Mouse (Mus musculus): ENCODE results near the gene Zc3h14.

The Zc3h14 gene

DNA sequence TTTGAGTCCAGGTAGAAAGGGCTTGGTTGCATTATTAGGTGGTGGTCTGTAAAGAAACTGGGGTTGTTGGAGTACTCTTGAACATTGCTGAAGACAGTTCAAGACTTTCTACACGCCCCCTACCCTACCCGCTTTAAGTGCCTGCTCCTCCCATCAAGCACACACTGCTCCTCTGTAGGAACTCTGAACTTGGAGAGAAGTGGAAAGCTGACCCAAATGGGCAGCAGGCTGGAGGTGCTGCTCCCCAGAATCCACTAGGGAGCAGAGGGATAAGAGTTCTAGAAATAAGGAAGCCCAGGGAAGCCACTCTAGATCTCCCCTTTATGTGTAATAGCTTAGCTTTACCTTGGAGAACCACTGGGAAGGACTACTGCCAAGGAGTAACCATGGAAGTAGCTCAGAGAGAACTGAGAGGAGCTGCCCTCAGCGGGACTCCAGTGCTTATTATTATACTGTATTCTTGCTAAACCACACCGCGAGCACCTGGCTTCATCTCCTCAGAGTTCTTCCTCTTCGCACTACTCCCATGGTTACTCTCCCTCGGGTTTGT lies 8.9 kb upstream of the Zc3h14 start:
- DNase-seq (ENCODE audit: inconsistent age in 2 of 2, low spot score in 1 of 2), result peak in 1 of 2 experiments; percentile 65

DNA sequence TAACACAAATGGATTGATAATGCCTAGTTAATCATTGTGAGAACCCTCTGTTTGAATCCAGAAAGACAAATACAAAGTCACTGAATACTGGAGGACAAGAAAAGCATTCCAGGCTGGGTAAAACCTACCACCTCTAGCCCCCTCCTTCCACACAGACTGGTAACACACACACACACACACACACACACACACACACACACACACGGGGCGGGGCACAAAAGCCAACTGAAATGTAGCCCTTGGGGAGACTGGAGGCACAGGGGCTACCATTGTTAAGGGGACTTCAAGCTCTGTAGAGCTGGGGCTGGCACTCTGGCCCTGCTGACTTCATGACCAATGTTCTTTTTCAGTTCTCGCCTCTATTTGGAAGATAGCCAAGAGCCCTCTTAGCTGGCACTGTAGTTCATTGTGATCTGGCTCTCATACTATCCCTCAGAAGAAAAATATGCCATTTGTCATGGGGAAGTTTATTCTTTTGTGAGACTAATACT lies 5.7 kb upstream of the Zc3h14 start:
- peak; percentile 55 to 57 for DNase-seq (ENCODE audit: inconsistent age in 2 of 2, low spot score in 1 of 2)

DNA sequence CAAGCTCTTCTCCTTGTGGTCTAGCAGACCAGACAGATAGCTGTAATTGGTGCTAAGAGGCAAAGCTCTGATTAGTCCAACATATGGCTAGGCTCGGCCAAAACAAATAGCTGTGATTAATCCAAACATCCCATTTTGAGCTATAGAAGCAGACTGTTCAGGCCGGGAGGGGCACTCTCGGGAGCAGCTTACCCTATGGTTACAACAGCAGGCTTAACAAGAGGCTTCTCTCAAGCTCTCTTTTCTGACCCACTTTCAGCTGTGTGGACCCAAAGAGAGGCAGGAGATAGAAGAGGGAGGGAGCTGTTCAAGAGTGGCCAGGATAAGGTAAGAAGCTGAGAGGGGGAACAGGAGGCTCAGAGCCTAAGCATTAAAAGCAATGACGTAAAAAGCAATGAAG lies 1.1 kb upstream of the Zc3h14 start:
- DNase-seq (ENCODE audit: inconsistent age in 2 of 2, low spot score in 1 of 2), result no peak

DNA sequence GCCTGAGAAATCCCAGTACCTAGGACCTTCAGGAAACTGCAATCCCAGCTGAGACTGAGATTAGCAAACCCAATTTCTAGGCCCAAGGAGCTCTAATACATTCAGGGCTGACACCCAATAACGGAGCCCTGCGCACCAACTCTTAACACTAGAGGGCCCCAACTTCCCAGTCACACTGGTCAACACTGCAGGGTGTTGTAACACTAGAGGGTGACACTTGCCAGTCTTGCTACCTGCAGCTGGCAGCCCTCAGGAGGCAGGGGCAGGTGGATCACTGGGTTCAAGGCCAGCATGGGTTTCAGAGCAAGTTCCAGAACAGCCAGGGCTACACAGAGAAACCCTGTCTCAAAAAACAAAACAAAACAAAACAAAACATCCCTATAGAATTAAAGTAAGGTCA lies 633 bp upstream of the Zc3h14 start:
- DNase-seq (ENCODE audit: inconsistent age in 2 of 2, low spot score in 1 of 2), result peak; percentile 68 to 90

DNA sequence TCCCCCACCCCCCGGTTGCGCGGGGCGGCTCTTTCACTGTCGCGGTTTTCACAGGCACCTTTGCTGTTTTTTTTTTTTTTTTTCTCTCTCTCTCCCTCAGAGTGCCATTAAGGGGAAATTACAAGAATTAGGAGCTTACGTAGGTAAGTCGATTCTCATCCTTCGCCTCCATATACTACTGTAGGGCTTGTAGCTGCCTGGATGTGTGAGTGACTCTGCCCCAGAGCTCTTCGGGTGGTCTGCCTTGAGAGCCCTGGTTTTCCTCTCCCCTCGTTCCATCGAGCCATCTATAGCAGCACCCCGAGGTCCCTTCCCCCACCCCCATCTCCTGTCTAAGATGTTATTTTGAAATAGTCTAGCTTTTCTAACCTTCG lies 603 bp downstream of the Zc3h14 start:
- peak; percentile 29 to 77 for DNase-seq (ENCODE audit: inconsistent age in 2 of 2, low spot score in 1 of 2)

DNA sequence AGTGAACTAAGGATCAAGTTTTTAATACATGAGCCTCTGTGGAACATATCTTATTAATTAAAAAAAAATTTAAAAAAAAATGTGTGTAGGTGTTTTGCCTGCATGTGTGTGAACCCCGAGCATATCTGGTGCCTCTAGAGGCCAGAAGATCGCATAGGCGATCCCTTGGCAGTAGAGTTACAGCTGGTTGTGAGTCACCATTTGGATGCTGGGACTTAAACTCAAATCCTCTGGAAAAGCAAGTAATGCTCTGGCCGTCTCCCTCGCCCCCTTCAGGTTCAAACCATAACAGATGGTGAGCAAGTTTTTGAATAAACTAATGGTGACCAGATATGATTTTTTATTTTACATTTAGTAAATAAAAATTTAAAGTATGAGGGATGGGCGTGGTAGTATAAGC lies 10.9 kb downstream of the Zc3h14 start:
- no peak for DNase-seq (ENCODE audit: inconsistent age in 2 of 2, low spot score in 1 of 2)

DNA sequence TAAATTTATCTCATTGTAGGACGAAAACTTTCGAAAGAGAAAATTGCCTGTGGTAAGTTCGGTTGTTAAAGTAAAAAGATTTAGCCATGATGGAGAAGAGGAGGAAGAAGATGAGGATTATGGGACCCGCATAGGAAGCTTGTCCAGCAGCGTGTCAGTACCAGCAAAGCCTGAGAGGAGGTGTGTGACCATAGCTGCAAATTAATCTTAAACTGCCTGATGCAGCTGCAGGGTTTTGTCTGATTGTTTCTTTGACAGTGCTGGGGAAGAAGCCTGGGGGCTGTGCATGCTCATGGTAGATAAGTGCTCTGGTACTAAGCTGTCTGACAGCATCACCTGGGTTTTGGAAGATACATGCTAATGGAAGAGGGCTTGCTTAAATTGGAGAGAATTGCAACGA lies 12.9 kb downstream of the Zc3h14 start:
- DNase-seq (ENCODE audit: inconsistent age in 2 of 2, low spot score in 1 of 2), result no peak

DNA sequence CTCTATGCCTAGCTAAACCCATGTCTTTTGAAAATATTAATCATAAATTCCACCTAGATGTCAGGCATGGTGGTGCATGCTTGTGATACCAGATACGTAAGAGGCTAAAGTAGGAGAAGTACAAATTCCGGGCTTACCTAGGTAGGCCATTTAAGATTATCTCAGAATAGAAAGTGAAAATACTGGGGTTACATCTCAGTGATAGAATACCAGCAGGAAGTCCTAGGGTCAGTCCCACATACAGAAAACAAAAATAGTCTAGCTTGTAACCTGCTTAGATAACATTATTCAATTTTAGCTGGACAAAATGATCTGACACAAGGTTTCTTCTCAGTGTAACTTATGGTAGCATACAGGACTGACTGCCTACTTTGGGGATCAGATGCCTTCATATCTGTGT lies 19.5 kb downstream of the Zc3h14 start:
- DNase-seq (ENCODE audit: inconsistent age in 2 of 2, low spot score in 1 of 2), result no peak

DNA sequence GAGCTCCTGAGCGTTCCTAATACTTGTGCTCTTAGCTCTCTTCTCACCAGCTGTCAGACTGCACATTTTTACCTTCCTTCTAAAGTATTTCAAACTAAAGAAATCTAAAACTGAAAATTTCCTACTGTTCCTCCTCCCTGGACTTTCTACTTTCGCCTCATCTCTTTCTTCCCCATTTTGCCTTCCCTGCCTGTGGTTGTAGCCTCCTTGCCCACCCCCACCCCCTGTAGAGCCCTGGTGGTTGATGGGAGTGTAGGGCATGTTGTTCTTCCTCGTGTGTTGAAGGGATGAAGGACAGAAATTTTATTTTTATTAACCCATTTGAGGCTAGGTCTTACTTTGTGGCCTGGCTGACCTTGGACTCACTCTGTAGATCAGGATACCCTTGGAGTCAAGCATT lies 30.7 kb downstream of the Zc3h14 start:
- no peak for DNase-seq (ENCODE audit: inconsistent age in 2 of 2, low spot score in 1 of 2)

DNA sequence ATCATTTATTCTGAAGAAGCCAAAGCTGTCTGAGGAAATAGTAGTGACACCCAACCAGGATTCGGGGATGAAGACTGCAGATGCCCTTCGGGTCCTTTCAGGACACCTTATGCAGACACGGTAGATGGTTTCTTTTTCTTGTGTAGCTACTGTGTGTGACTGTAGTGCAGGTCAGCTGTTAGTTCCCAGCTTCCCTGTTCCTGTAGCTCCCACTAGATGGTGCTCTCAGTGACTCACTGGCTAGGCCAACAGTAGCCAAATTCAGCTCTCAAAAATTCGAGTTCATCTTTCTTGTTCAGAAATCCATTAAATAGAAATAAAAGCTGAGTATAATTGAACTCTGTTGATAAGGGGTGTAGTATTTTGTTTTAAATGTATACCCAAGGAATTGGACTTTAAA lies 32.4 kb downstream of the Zc3h14 start:
- peak in 1 of 2 experiments; percentile 55 for DNase-seq (ENCODE audit: inconsistent age in 2 of 2, low spot score in 1 of 2)

DNA sequence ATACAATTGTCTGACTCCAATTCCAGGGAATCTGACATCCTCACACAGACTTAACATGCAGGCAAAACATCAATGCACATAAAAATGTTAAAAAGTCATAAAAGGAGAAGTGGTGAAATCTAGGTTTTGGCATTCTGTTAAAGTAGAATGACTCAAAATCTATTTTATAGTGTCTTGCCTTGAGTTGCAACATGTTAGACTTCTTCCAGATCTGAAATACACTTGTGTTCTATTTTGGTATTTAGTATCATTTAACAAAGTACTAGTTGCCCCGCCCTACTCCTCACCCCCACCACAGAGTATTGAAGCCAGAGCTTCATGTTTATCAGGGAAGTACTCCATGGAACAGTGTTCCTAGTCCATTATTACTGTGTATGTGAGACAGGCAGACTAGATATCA lies 37.5 kb downstream of the Zc3h14 start:
- no peak for DNase-seq (ENCODE audit: inconsistent age in 2 of 2, low spot score in 1 of 2)

DNA sequence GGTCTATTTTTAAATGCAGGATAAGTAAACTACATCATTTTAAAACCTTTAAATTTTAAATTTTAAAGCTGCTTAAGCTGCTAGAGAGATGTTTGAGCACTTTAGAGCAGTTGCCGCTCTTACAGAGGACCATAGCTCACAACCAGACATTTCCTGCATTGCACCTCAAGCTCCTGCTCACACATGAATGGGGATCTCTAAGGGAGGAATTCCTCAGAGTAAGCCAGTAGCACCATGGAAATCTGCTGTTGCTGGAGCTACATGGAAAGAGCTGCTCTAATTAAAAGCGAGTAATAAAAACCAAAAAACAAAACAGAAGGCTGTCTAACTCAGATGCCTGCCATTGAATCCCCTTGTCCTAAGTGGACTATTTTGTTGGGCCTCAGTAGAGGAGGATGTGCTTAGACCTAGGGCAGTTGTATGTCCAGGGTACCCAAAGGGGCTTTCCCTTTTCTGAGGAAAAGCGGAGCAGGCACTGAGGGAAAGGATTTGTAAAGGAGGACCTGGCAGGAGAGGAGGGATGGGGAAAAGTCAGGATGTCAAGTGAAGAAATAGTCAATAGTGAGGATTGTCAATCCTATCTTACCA lies 49.1 kb downstream of the Zc3h14 start:
- no peak for DNase-seq (ENCODE audit: inconsistent age in 2 of 2, low spot score in 1 of 2)

DNA sequence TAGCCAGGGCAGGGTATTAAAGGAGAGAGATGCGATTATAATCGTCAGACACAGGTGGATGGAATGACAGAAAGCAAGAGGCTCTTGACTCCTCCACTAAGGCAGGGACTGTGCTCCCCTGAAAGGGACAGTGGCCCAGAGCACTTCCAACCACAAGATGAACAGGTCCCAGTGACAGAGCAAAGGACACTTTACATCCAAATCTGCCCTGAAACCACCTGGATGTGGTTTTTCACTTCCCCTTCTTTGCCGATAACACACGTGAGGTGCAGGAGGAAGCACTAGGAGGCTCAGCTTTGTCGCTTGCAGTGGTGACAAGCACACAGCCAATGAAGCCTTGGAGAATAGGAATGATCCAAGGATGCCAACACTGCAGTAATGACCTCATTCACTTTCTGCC lies 53.6 kb downstream of the Zc3h14 start:
- DNase-seq (ENCODE audit: inconsistent age in 2 of 2, low spot score in 1 of 2), result peak in 1 of 2 experiments; percentile 15

DNA sequence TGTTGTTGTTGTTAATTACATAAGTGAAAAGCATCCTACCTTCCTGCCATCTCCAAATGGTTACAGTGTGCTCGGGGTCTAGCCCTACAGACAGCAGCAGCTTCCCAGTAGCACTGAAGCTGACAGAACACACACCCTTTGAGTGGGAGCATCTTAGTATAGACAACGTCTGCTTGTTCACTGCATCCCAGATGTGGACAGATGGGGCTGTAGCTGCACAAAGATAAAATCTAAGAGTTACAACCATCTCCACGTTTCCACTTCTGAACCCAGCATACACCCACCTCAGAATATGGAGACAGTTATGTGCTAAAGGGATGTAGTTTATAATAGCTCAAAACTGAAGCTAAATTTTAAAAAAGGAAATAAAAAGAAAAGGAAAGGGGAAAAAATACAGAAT lies 55.5 kb downstream of the Zc3h14 start:
- no peak for DNase-seq (ENCODE audit: inconsistent age in 2 of 2, low spot score in 1 of 2)

DNA sequence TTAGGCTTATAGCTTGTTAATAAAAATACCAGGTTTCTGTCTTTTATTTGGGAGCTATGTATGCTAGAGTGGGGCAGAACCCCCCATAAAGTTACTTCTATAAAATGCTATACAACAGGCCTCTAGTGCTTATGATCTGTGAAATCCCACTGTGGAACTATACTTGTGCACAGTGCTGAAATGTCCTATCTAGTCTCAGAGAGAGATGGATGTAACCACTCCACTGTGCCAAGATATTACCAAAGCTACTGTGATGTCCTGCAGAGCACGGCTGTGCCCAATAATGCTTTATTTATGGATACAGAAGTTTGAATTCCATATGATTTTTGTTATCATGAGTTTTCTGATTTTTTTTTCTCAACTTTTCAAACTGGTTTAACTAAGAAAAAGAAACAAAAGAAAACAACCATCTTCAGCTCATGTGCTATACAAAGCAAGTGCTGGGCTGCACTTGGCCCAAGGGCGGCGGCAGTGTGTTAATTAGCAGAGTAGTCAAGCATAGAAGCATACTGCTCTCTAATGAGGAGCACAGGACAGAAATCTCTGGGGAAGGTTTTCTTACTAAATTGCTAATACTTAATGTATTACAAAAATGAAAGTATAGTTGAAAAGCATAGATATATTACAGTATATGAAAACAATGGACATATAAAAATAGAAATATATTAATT lies 57.4 kb downstream of the Zc3h14 start:
- DNase-seq (ENCODE audit: inconsistent age in 2 of 2, low spot score in 1 of 2), result no peak

DNA sequence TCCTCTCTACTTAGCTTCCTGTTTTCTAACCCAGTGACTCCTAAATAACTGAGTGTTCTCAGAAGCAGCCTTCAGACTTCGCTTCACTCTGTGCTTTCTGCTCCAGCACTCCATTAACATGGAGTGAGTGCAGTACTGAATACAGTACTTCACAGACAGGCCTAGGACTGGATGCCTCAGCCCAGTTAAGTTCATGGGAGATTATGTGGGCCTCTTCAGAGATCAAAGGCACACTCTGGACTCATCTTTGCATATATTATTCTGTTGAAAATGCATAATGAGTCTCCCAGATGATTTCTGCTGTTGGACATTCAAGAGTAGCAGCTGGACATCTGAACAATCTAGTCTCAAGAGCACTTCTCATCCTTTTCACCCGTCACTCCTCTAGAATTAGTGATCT lies 74.0 kb downstream of the Zc3h14 start:
- no peak for DNase-seq (ENCODE audit: inconsistent age in 2 of 2, low spot score in 1 of 2)

DNA sequence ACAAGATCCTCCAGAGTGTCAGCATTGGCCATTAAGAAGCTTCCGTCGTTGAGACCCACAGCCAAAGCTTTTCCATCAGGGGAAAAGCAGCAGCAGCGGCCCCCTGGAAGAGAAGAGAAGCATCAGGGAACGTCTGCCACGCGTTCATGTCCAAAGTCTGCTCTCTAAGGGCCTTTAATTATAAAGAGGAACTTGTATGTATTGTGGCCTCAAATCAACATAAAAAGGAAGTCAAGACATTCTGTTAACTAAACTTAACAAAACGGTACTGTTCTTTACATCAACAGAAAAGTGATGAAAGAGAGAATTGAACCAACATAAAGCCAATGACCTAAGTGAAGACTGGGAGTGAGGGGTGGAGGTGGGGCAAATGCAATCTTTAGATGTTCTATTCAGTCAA lies 84.4 kb downstream of the Zc3h14 start:
- DNase-seq (ENCODE audit: inconsistent age in 2 of 2, low spot score in 1 of 2), result no peak

DNA sequence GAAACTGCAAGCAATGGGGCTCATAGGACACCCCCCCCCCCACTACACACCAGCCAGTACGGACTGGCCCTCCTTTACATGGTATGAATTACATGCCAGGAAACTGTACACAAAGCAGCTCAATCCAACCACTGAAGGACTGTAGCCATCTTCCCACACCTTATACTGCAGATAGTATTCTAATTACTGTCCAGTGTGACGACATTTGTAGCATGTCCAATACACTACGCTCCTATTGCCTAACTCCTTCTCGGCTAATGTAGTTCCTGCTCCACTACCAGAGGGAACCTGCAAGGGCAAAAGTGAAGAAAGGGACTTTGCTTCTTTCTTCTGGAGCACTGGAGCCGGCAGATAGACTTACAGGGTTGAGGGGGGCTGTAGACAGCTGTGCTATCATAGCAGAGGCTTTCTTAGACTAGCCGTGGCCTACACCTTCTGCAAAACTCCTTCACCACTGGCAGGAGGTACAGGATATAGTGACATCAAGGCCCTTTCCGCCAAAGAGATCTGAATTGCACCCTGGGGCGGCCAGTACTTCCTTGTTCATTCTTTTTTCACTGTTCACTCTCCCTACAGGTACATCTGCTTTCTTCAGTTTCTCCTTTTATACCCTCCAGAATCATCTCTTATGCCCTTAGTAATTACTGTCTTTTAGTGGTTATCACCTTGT lies 86.3 kb downstream of the Zc3h14 start:
- DNase-seq (ENCODE audit: inconsistent age in 2 of 2, low spot score in 1 of 2), result no peak

DNA sequence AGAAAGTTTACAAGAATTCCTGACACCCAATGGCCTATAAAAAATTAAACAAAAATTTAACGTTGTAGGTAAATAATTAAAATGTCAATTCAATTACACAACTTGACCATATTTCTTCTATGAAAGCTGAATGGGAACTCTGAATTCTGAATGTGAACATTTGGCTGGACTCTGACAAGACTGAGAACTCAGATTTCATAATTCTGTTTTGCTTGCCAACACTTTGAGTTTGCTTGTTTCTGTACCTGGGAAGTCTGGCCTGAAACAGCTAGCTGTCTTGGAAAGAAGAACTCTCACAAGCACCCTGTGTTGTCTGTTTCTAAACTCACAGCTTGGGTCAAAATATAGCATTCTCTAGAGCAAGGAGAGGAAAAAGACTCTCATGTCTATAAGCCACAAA lies 87.1 kb downstream of the Zc3h14 start:
- peak in 1 of 2 experiments; percentile 29 for DNase-seq (ENCODE audit: inconsistent age in 2 of 2, low spot score in 1 of 2)

DNA sequence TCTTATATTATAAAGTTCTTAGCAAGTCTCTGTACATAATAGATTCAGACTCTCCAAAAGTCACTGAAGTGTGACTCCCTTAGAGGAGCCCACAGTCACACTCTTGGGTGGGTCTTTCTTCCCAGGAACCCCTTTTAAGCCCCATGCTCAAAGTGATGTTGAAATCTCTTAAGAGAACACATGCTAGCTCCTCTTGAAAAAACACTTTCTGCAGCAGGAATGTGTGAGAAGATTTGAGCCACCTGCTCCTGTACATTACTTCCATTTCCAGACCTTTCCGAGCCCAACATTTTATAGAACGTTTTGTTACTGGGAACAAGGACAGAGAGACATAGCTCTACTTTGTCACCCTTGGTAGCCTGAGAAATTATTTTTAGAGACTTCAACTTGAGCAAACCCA lies 88.1 kb downstream of the Zc3h14 start:
- no peak for DNase-seq (ENCODE audit: inconsistent age in 2 of 2, low spot score in 1 of 2)

DNA sequence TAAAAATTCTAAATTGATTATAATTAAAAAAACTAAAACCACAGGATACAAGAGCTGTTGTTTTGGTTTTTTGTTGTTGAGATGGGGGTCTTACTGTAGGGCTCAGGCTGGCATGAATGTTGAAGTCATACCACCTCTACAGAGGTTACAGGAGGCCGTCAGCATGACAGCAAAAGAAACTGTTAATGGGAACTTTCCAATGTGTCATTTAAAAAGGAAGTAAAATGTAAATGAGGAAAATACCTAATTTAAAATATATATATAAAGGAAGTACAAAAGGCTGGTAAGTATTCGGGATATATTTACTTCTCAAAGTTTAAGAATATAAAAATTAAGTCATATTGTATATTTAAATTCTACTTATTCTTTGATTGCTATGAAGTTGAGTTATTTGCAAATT lies 88.7 kb downstream of the Zc3h14 start:
- DNase-seq (ENCODE audit: inconsistent age in 2 of 2, low spot score in 1 of 2), result no peak
